In the genomic region with DNA sequence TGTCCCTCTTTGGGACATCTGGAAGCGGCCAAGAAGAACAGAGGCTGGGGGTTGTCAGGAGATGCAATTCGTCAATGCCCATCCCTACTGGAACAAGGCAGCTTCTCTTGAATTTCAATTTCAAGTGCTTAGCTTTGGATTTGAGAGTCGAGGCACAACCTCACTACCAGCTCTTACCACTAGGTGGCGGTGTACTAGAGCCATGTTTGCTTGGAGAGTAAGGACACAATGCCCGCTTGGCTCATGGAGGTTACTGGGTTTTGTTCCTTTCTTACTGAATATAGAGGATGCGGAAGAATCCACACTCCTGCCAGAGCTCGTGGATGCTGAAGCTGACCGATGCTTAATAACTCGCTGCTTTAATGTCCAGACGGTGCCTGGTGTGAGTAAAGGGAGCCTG, we compare ENCODE assay signal across 10 mouse cellular contexts. TPM values are rescaled to one million over a fixed set of nuclear protein-coding genes. Genes with fewer than 3 reads are reported as not detected.
A peak's percentile ranks its signal among the peaks of the same experiment; 100 is the strongest.
DNase-seq lines count a peak whose midpoint lies in the region; ATAC-seq lines count a peak whose summit lies in the region.
"Had no signal": no experiment of that assay in that cellular context is flagged by ENCODE, and none has a peak within 500 bp of the region (broad histone marks: within the 10 kb centered on the region; RNA-seq: fewer than 3 reads in every experiment).

No protein-coding gene starts in this region.

- no peak for ATAC-seq in midbrain, embryonic 14.5 days (ENCODE audit: low FRiP score, low TSS enrichment)
- ATAC-seq in midbrain, embryonic 15.5 days (replicated peaks) = no peak
- no peak for ATAC-seq in limb, embryonic 11.5 days (ENCODE audit: insufficient number of reproducible peaks, low FRiP score, low TSS enrichment, low read depth)

- no peak overlapping the region for H3K9ac ChIP-seq in midbrain, embryonic 14.5 days (replicated peaks; ENCODE audit: low read length)
- H3K9ac ChIP-seq in midbrain, embryonic 15.5 days = no peak overlapping the region
- no peak overlapping the region for H3K9ac ChIP-seq in limb, embryonic 11.5 days (ENCODE audit: low read length)

- no peaks in the 10 kb centered on the region for H3K36me3 ChIP-seq in midbrain, embryonic 14.5 days (ENCODE audit: control insufficient read depth, insufficient read depth, low read length)
- H3K36me3 ChIP-seq in midbrain, embryonic 15.5 days (replicated peaks) = no peaks in the 10 kb centered on the region
- no peaks in the 10 kb centered on the region for H3K36me3 ChIP-seq in limb, embryonic 11.5 days (ENCODE audit: control insufficient read depth, insufficient read depth, low read length)

- no peaks in the 10 kb centered on the region for H3K4me1 ChIP-seq in midbrain, embryonic 14.5 days (ENCODE audit: control insufficient read depth, insufficient read depth, low read length)
- H3K4me1 ChIP-seq in midbrain, embryonic 15.5 days = no peaks in the 10 kb centered on the region
- no peaks in the 10 kb centered on the region for H3K4me1 ChIP-seq in limb, embryonic 11.5 days (ENCODE audit: control insufficient read depth, insufficient read depth, low read length)

- peak; percentile 61 for DNase-seq in midbrain, embryonic 14.5 days
- DNase-seq in adrenal gland, postnatal 14 days = peak; percentile 70
- peak; percentile 34 for DNase-seq in embryo, embryonic 11.5 days (ENCODE audit: low read depth, low spot score)
- peak; percentile 78 for DNase-seq in induced T-regulatory cell, adult 2 months (ENCODE audit: low read depth)
- DNase-seq in limb, embryonic 11.5 days (ENCODE audit: low spot score) = peak; percentile 80
- peak; percentile 71 for DNase-seq in retina, embryonic 14.5 days (ENCODE audit: low spot score)
- DNase-seq in urinary bladder, postnatal 14 days (ENCODE audit: low spot score) = peak; percentile 55

- H3K27ac ChIP-seq in midbrain, embryonic 14.5 days (replicated peaks; ENCODE audit: low read depth, low read length) = no peak overlapping the region
- H3K27ac ChIP-seq in midbrain, embryonic 15.5 days = no peak overlapping the region
- no peak overlapping the region for H3K27ac ChIP-seq in limb, embryonic 11.5 days (replicated peaks; ENCODE audit: low read depth, low read length)

- H3K27me3 ChIP-seq in midbrain, embryonic 14.5 days (ENCODE audit: control insufficient read depth, insufficient read depth, low read length) = no peaks in the 10 kb centered on the region
- no peaks in the 10 kb centered on the region for H3K27me3 ChIP-seq in midbrain, embryonic 15.5 days (replicated peaks)
- H3K27me3 ChIP-seq in limb, embryonic 11.5 days (ENCODE audit: control insufficient read depth, insufficient read depth, low read length) = no peaks in the 10 kb centered on the region

- H3K4me2 ChIP-seq in midbrain, embryonic 14.5 days (ENCODE audit: low read length) = no peak overlapping the region
- no peak overlapping the region for H3K4me2 ChIP-seq in midbrain, embryonic 15.5 days
- H3K4me2 ChIP-seq in limb, embryonic 11.5 days (ENCODE audit: low read depth, severe bottlenecking) = no peak overlapping the region

- WGBS in midbrain, embryonic 14.5 days = 79% methylated on average over 10 of the region's 10 CpGs
- WGBS in midbrain, embryonic 15.5 days = 78% methylated on average over 10 of the region's 10 CpGs
- WGBS in limb, embryonic 11.5 days = 80% methylated on average over 10 of the region's 10 CpGs

- H3K9me3 ChIP-seq in midbrain, embryonic 14.5 days (ENCODE audit: control insufficient read depth, low read length) = no peaks in the 10 kb centered on the region
- H3K9me3 ChIP-seq in midbrain, embryonic 15.5 days = no peaks in the 10 kb centered on the region
- no peaks in the 10 kb centered on the region for H3K9me3 ChIP-seq in limb, embryonic 11.5 days (ENCODE audit: control insufficient read depth, low read length)

- H3K4me3 ChIP-seq in midbrain, embryonic 14.5 days (replicated peaks; ENCODE audit: low read depth, low read length) = no peak overlapping the region
- H3K4me3 ChIP-seq in midbrain, embryonic 15.5 days = no peak overlapping the region
- H3K4me3 ChIP-seq in limb, embryonic 11.5 days (ENCODE audit: low read depth, low read length) = no peak overlapping the region

RNA-seq across cellular contexts. Expression of gene Sycp2l, which starts 32.2 kb away (rescaled TPM):
- polyA plus RNA-seq in midbrain, embryonic 14.5 days (2014; fragmentation: Nextera tagmentation; extraction: Ambion mirVana) = not detected in 2 replicates
- polyA plus RNA-seq in midbrain, embryonic 15.5 days (2015; fragmentation: Nextera tagmentation; extraction: Ambion mirVana) = not detected in 2 replicates
- not detected in 2 replicates for total RNA-seq in adrenal gland, postnatal 14 days (2021)
- polyA plus RNA-seq in limb, embryonic 11.5 days (2014; fragmentation: Nextera tagmentation; extraction: Ambion mirVana) = not detected in 2 replicates
- polyA plus RNA-seq: heart, embryonic 16.5 days had no signal

RNA-seq across cellular contexts. Expression of gene Gcm2, which starts 35.4 kb away (rescaled TPM):
- not detected in 2 replicates for polyA plus RNA-seq in midbrain, embryonic 14.5 days (2014; fragmentation: Nextera tagmentation; extraction: Ambion mirVana)
- not detected in 2 replicates for polyA plus RNA-seq in midbrain, embryonic 15.5 days (2015; fragmentation: Nextera tagmentation; extraction: Ambion mirVana)
- total RNA-seq in adrenal gland, postnatal 14 days (2021) = not detected in 2 replicates
- polyA plus RNA-seq in limb, embryonic 11.5 days (2014; fragmentation: Nextera tagmentation; extraction: Ambion mirVana) = not detected in 2 replicates
- polyA plus RNA-seq: heart, embryonic 16.5 days; stomach, embryonic 14.5 days had no signal
